Mouse (Mus musculus) lung, adult 2 months (tissue): ENCODE measurements around the gene Elmo3. TPM values are rescaled to one million over a fixed set of nuclear protein-coding genes. Genes with fewer than 3 reads are reported as not detected.

Experiments used
- DNase-seq: peaks from one replicate; pipeline ENCODE4 v3.0.0; 2022
- H3K4me1 ChIP-seq: fragments of 200-500 bp; 2 replicates; pipeline ENCODE4 v1.6.1; 2011; ENCODE audit warnings: low read length; ENCODE audit not compliant: control insufficient read depth, insufficient read depth
- H3K4me3 ChIP-seq: fragments of 200-500 bp; replicated peaks from 2 replicates; pipeline ENCODE3; 2011; ENCODE audit warnings: low read depth, mild to moderate bottlenecking, control low read depth, low read length; ENCODE audit errors: extremely low read depth
- CTCF ChIP-seq: fragments of 200-500 bp; IDR thresholded peaks from 2 replicates; pipeline ENCODE4 v1.5.1; 2011; ENCODE audit warnings: mild to moderate bottlenecking, low read length, control low read depth; ENCODE audit not compliant: insufficient read depth
- POLR2A ChIP-seq: fragments of 200-500 bp; IDR thresholded peaks from 2 replicates; pipeline ENCODE4 v1.6.1; 2011; ENCODE audit warnings: low read depth, mild to moderate bottlenecking, control low read depth, low read length, borderline replicate concordance; ENCODE audit errors: extremely low read depth
- WGBS: fragments of 180-500 bp; shearing (Covaris S2); methylation state at CpG from one replicate; pipeline ENCODE4 v1.1.7; 2018; 5-methylcytosine and 5-hydroxymethylcytosine counted together
- polyA plus RNA-seq: library from polyadenylated mRNA; depleted of rRNA; stranded (reverse); fragments of >200 nt; gene quantifications from 2 replicates; pipeline ENCODE4 v1.2.3, GENCODE M21; 2012

The Elmo3 gene
- polyA plus RNA-seq, 1 experiment: 50.3 TPM

DNA sequence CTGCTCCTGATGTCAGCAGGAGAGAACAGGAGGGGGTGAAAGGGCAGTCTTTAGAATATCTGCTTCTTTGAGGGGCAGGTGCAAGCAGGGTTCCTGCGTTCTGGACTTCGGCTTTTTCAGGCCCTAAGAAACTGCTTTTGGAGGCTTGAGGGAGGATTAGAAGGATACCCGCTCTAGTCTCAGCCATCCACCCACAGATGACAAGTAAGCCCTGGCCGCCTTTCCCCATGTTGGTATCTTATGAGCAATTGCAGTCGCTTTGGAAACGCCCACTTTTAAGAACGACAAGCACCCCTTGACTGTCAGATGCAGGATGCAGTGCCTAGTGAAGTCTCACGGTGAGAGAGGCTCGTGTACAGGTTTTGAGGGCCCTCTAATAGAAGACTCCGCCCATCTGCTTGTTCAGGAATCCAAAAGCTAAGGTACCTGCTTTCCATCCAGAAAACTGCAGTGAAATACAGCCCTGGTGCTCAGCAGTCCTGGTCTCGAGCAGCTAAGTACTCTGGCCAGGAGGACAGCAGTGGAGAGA lies 13.3 kb downstream of the Elmo3 start:
- H3K4me1 ChIP-seq: peaks cover 4% of the 10 kb centered on the region; the same call in 1 of the 2 replicates
- H3K4me3 ChIP-seq: no peak overlapping the region
- DNase-seq: peak; percentile 45
- TF ChIP-seq POLR2A (no peak), CTCF (no peak)
- WGBS: 77% methylated on average over 11 of the region's 11 CpGs

DNA sequence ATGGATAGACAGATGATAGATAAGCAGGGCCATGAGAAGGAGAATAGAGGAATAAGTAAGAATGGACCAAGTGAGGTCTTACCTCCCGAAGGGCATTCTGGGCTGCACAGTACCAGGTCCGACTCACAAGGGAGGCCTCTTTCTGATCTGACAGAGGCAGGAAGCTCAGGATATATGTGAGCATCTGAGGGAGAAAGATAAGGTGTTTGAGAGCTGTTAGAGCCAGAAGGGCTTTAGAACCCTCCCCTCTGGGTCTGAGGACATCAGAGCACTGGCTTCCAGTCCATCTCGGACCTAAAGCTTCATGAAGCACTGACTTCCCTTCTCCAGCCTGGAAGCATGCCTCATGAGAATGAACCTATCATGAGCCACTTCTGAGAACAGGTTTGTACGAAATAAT lies 17.8 kb downstream of the Elmo3 start:
- H3K4me3 ChIP-seq: no peak overlapping the region
- TF ChIP-seq CTCF (no peak), POLR2A (no peak)
- 73% methylated on average over 4 of the region's 4 CpGs for WGBS
- H3K4me1 ChIP-seq: peaks cover 5% of the 10 kb centered on the region
- DNase-seq: no peak

DNA sequence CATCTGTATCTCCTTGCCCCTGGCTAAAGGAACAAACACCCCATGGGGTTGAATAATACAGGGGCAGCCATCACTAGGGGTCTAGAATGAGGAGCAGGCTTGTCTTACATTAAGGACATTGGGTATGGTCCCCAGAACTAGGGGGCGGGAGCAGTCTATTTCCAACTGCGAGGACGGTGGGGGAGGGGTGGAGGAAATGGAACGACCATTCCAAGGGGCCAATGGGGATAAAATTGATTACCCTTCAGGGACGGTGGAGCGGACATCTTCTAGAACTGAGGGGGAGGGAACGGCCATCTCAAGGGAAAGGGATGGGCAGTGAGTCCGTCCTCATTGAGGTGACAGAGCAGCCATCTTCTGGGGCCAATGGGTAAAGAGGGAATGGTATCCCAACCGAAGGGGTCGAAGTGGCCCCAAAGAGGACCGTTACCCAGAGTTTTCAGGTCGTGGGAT lies 20.3 kb downstream of the Elmo3 start:
- Histone ChIP-seq H3K4me3 (peak overlapping the region; percentile 63), H3K4me1 (peaks cover 5% of the 10 kb centered on the region)
- TF ChIP-seq POLR2A: no peak
- TF ChIP-seq CTCF: no peak
- WGBS: under 1% methylated on average over 12 of the region's 12 CpGs
- DNase-seq: no peak

DNA sequence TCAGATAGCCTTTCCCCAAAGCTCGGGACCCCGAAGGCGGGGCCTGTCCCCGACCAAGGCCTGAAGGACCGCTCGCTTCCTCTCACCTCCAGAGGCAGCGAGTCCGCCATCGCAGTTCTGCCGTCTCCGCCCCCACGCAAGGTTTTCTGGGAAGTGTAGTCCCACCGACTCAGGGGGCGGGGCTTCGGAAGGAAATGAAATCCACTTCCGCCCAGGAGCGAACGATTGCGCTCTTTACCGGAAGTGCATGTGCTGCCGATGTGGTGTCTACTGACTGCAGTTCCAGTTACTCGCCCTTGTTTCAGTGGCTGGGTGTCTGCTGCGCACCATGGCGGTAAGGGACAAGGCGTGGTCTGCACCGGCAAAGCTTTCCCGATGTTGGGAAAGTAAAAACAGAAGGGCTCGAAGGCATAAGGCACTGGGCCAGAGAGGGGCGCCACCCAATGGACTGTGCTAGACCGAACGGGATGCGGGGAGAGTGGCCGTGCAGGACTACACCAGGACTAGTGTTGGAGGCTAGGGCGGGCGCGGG lies 20.8 kb downstream of the Elmo3 start, which contains the start of the genes Lrrc29 and Tmem208:
Lrrc29 (minus strand) TSS at position 138 of the 532 bp plus-strand sequence.
Tmem208 (plus strand) TSS at position 214 of the 532 bp plus-strand sequence.
- Histone ChIP-seq H3K4me1 (peaks cover 5% of the 10 kb centered on the region), H3K4me3 (peak within 1 kb of the TSS; percentile 91)
- WGBS: under 1% methylated on average over 36 of the region's 36 CpGs
- TF ChIP-seq POLR2A (peak; percentile 94), CTCF (0 out of 2 replicates have a peak, but pooled peaks have one; percentile 17)
- peak; percentile 97 for DNase-seq

DNA sequence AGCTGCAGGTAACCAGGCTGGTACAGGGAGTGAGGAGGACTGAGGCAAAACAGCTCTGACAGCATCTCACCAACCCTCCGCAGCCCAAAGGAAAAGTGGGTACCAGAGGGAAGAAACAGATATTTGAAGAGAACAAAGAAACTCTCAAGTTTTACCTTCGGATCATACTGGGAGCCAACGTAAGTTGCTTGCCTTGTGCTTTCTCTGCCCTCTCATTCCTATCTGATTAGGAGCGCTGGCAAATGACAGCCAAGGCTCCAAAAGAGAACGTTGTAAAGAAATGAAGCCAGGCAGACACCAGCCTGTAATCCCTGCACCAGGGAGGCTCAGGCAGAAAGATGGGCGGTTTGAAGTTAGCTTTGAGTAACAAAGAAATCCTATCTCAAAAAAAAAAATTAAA lies 21.6 kb downstream of the Elmo3 start:
- TF ChIP-seq POLR2A (no peak), CTCF (no peak)
- H3K4me3 ChIP-seq: peak overlapping the region; percentile 91
- peaks cover 5% of the 10 kb centered on the region for H3K4me1 ChIP-seq
- WGBS: 27% methylated on average over 6 of the region's 6 CpGs
- DNase-seq: no peak

DNA sequence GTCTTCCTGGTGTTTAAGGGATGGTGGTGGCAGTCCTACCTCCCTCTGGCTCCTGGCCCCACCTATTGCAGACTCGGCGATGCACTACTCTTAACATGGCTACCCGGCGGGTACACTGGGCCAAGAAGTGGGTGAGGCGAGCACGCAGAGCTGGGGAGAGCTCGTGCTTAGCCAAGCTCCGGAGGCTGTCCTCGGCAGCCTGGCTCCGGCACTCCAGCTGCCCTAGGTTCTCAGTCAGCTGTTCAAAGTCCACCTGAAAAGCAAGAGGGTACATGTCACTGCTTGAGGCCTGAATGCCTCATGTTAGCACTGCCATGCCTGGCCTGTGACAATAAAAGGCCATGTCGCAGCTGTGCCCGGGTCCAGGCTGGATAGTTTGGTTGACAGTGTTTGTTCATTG lies 24.9 kb downstream of the Elmo3 start:
- H3K4me1 ChIP-seq: peaks cover 5% of the 10 kb centered on the region
- no peak overlapping the region for H3K4me3 ChIP-seq
- DNase-seq: no peak
- TF ChIP-seq POLR2A (no peak), CTCF (no peak)
- WGBS: 87% methylated on average over 12 of the region's 12 CpGs

DNA sequence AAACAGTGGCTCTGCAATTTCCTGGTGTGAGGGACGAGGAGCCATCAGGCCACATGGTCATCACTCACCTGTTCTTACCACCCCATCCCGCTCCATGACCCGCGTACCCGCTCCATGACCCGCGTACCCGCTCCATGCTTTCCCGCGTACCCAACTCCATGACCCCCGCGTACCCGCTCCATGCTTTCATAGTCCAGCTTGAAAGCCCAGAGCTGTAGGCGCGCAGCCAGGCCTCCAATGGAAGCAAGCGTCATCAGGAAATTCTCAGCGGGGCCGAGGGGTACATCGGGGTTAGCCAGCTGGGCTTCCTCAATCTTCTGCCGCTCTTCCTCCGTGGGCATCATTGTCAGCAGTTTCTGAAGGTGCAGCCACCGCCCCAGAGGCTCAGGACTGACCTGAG lies 26.1 kb downstream of the Elmo3 start:
- 90% methylated on average over 22 of the region's 22 CpGs for WGBS
- no peak for TF ChIP-seq POLR2A
- TF ChIP-seq CTCF: no peak
- no peak for DNase-seq
- Histone ChIP-seq H3K4me1 (peaks cover 5% of the 10 kb centered on the region), H3K4me3 (no peak overlapping the region)

DNA sequence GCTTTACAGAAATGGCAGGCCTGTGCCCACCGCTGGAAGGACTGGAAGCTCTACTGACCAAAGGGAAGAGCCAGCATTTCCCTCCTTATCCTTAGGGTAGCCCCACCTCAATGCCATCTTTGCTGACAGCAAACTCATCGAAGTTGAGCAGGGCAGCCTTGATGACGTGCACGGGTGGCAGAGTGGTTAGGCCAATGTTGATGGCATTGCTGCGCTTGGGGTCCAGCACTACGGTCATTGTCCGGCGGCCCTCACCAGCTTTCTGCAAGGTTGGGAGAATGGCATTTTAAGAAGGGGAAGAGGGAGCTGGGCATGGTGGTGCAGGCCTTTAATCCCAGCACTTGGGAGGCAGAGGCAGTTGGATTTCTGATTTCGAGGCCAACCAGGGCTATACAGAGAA lies 26.5 kb downstream of the Elmo3 start:
- WGBS: 89% methylated on average over 9 of the region's 9 CpGs
- no peak overlapping the region for H3K4me3 ChIP-seq
- DNase-seq: no peak
- peaks cover 4% of the 10 kb centered on the region for H3K4me1 ChIP-seq
- TF ChIP-seq CTCF: no peak
- no peak for TF ChIP-seq POLR2A

DNA sequence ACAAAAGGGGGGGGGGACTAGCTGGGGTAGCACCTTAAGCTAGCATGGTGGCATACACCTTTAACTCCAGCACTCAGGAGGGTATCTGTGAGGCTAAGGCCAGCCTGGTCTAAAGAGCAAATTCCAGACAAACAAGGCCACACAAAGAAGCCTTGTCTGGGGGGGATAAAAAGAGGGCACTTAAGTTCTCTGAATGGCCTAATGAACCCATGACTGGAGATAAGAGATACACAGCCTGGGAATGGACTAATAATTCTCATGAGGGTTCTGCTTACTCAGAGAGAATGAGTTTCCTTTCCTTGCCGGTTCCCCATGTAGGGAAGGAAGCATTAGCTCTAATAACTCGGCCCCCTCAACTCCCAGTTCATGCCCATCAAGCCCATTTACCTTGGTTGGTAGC lies 27.1 kb downstream of the Elmo3 start:
- TF ChIP-seq CTCF (no peak), POLR2A (no peak)
- Histone ChIP-seq H3K4me3 (no peak overlapping the region), H3K4me1 (no peaks in the 10 kb centered on the region; the same call in 1 of the 2 replicates)
- no peak for DNase-seq
- WGBS: 67% methylated on average over 2 of the region's 2 CpGs

DNA sequence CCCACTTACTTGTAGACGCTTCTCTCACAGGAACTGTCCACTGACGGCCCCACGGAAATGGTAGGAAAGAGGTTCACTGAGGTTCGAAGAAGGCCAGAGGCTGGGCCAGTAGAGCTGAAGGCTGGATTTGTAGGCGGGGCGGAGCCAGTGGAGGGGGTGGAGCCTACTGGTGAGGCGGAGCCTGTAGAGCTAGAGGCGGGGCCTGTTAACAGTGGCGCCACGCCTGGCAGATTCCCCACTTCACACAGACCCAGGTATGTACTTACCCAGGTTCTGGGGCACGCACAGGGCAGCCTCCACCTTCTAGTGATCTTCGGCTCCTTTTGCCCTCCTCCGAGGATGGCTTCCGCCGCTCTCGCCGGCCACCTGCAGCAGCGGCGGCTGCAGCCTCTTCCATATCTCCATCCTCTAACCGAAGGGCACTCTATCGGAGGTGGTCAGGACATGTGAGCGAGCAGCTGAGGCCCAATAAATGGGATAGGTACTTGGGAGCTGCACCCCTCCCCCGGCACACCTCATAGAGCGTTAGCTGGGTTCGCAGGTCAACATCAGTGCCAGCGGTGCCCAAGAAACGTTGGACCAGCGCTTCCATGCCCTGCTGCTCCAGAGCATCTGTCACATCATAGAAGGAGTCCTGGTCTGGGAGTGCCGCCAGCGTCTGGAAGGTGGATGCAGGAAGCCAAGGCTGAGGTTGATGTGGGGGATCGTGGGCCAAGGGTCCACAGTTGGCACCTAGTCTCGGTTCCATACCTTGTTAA lies 31.2 kb downstream of the Elmo3 start:
- Histone ChIP-seq H3K4me3 (no peak overlapping the region), H3K4me1 (peaks cover 21% of the 10 kb centered on the region)
- DNase-seq: no peak
- TF ChIP-seq CTCF: no peak
- no peak for TF ChIP-seq POLR2A
- 86% methylated on average over 32 of the region's 32 CpGs for WGBS
